Mouse (Mus musculus) heart, postnatal 25 days (tissue): ENCODE results near the gene Fcrl5. TPM values are rescaled to one million over a fixed set of nuclear protein-coding genes. Genes with fewer than 3 reads are reported as not detected.

Experiments used
- total RNA-seq, 2 experiments: library from RNA; stranded (reverse); gene quantifications; 2 replicates each; pipeline ENCODE4 v1.2.3; 2021

Gene Fcrl5
- total RNA-seq, 2 experiments from 2014 or later, result not detected

Other genes with a start within 250 kb of the Fcrl5 start
- gene Fcrls, start 172.0 kb upstream of the Fcrl5 start, total RNA-seq, result 10 to 100 TPM in 1 of 2 experiments, 1 to 10 TPM in 1; 10.0 to 11.6 TPM
- gene Cd5l, start 77.9 kb upstream of the Fcrl5 start, total RNA-seq, result under 1 TPM; 0.59 to 0.73 TPM
- gene Fcrl1, start 59.4 kb upstream of the Fcrl5 start, total RNA-seq, result under 1 TPM; 0.42 to 0.87 TPM
- 10 to 100 TPM; 17.7 to 18.3 TPM for gene Etv3, start 89.6 kb downstream of the Fcrl5 start, total RNA-seq
- 10 to 100 TPM; 19.4 to 19.9 TPM for gene Arhgef11, start 181.8 kb downstream of the Fcrl5 start, total RNA-seq